Mouse (Mus musculus): ENCODE data around the gene Jund.

DNA sequence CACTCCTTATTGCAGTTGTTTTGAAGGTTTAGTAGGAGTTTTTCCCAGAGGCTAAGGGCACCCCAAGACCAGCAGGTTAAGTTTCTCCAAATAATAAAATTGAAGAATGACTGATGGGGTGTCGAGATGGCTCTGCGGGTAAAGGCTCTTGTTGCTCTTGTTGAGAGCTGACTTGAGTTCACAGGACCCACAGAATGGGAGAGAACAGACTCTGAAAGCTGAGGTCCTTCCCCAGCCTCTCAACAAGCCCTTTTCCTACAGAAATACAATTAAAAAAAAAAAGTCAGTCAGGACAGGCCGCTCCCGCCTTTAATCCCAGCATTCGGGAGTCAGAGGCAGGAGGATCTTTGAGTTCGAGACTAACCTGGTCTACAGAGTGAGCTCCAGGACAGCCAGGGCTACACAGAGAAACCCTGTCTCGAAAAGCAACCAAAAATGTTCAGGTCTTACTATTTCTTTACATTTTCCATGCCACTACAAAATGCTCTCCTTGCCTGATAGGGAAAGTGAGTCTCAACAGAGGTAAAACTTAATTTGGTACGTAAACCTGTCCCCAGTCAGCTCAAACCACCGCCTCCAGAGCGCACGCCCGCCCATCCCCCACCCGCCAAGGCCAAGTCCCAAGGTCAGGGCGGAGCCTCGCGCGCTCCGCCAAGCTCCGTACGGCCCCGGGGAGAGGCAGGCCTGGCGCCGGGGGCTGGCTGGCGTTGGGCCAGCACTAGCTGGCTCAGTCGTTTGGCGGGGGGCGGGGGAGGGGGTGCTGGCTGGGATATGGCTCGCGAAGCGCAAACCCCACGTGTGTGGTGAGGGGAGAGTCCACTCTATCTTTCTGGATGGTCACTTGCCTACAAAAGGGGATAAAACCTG, 2.5 kb upstream of the Jund start:
- TF ChIP-seq EP300 (IDR thresholded peaks at IDR 0.05; ENCODE audit: low read depth) (peak; percentile 38; the same call in 1 of the 2 replicates), CTCF (IDR thresholded peaks at IDR 0.05; ENCODE audit: low read depth) (no peak)
